Mouse (Mus musculus): ENCODE measurements at regions not wholly inside any gene's neighbourhood (a gene's known extent, or its start where the extent isn't known, plus 50 kb on each side); places are given as distances from the start of the nearest gene placed in this dataset.
A peak's percentile ranks its signal among the peaks of the same experiment; 100 is the strongest.

- Histone ChIP-seq H3K9me3 (ENCODE audit: control insufficient read depth, low read length) (no peaks in the 10 kb centered on the region), H3K36me3 (ENCODE audit: control insufficient read depth, insufficient read depth, low read length) (no peaks in the 10 kb centered on the region), H3K27ac (ENCODE audit: low read depth, low read length) (no peak overlapping the region), H3K4me3 (ENCODE audit: low read depth, low read length) (no peak overlapping the region), H3K27me3 (ENCODE audit: control insufficient read depth, insufficient read depth, low read length) (no peaks in the 10 kb centered on the region), H3K4me2 (ENCODE audit: low read depth) (no peak overlapping the region), H3K4me1 (ENCODE audit: control insufficient read depth, insufficient read depth, low read length) (no peaks in the 10 kb centered on the region), H3K9ac (ENCODE audit: low read length) (no peak overlapping the region)
- ATAC-seq (ENCODE audit: insufficient read depth, low FRiP score, low TSS enrichment) (peak; percentile 8; the same call in 1 of the 2 replicates), DNase-seq (ENCODE audit: low spot score) (no peak)
- WGBS: 19% methylated on average over 1 of the region's 1 CpGs
Measured at GRCm38 (mm10) chr16:66086499-66086898, 271.4 kb downstream of the Vgll3 start.

GRCm38 (mm10) chr16:66092766-66093165 is 277.7 kb downstream of the Vgll3 start:
- Histone ChIP-seq H3K9ac (ENCODE audit: low read length) (no peak overlapping the region), H3K27me3 (ENCODE audit: control insufficient read depth, insufficient read depth, low read length) (no peaks in the 10 kb centered on the region), H3K36me3 (ENCODE audit: control insufficient read depth, insufficient read depth, low read length) (no peaks in the 10 kb centered on the region), H3K27ac (ENCODE audit: low read depth, low read length) (no peak overlapping the region), H3K4me3 (ENCODE audit: low read depth, low read length) (no peak overlapping the region), H3K9me3 (ENCODE audit: control insufficient read depth, low read length) (no peaks in the 10 kb centered on the region), H3K4me1 (ENCODE audit: control insufficient read depth, insufficient read depth, low read length) (no peaks in the 10 kb centered on the region), H3K4me2 (ENCODE audit: low read depth) (no peak overlapping the region)
- ATAC-seq (ENCODE audit: insufficient read depth, low FRiP score, low TSS enrichment) (no peak), DNase-seq (ENCODE audit: low spot score) (no peak)
- 72% methylated on average over 4 of the region's 4 CpGs for WGBS

- H3K4me1 ChIP-seq (ENCODE audit: control insufficient read depth, insufficient read depth, low read length): no peaks in the 10 kb centered on the region
- no peaks in the 10 kb centered on the region for H3K36me3 ChIP-seq (ENCODE audit: control insufficient read depth, insufficient read depth, low read length)
- H3K4me3 ChIP-seq (ENCODE audit: low read depth, low read length): no peak overlapping the region
- H3K27ac ChIP-seq (ENCODE audit: low read depth, low read length): no peak overlapping the region
- H3K27me3 ChIP-seq (ENCODE audit: control insufficient read depth, insufficient read depth, low read length): no peaks in the 10 kb centered on the region
- no peaks in the 10 kb centered on the region for H3K9me3 ChIP-seq (ENCODE audit: control insufficient read depth, low read length)
- no peak overlapping the region for H3K4me2 ChIP-seq (ENCODE audit: low read depth)
- DNase-seq (ENCODE audit: low spot score): no peak
- ATAC-seq (ENCODE audit: insufficient read depth, low FRiP score, low TSS enrichment): no peak
- no peak overlapping the region for H3K9ac ChIP-seq (ENCODE audit: low read length)
- 76% methylated on average over 7 of the region's 7 CpGs for WGBS
Measured at GRCm38 (mm10) chr16:66095682-66096081, 280.6 kb downstream of the Vgll3 start.

- no peaks in the 10 kb centered on the region for H3K36me3 ChIP-seq (ENCODE audit: control insufficient read depth, insufficient read depth, low read length)
- 96% methylated on average over 3 of the region's 3 CpGs for WGBS
- DNase-seq (ENCODE audit: low spot score) (no peak), ATAC-seq (ENCODE audit: insufficient read depth, low FRiP score, low TSS enrichment) (no peak)
- H3K9ac ChIP-seq (ENCODE audit: low read length): no peak overlapping the region
- no peak overlapping the region for H3K27ac ChIP-seq (ENCODE audit: low read depth, low read length)
- H3K4me2 ChIP-seq (ENCODE audit: low read depth): no peak overlapping the region
- no peaks in the 10 kb centered on the region for H3K27me3 ChIP-seq (ENCODE audit: control insufficient read depth, insufficient read depth, low read length)
- H3K9me3 ChIP-seq (ENCODE audit: control insufficient read depth, low read length): no peaks in the 10 kb centered on the region
- H3K4me1 ChIP-seq (ENCODE audit: control insufficient read depth, insufficient read depth, low read length): no peaks in the 10 kb centered on the region
- no peak overlapping the region for H3K4me3 ChIP-seq (ENCODE audit: low read depth, low read length)
Measured at GRCm38 (mm10) chr16:66117930-66118329, 302.9 kb downstream of the Vgll3 start.

- H3K4me2 ChIP-seq (ENCODE audit: low read depth): no peak overlapping the region
- no peaks in the 10 kb centered on the region for H3K4me1 ChIP-seq (ENCODE audit: control insufficient read depth, insufficient read depth, low read length)
- no peak overlapping the region for H3K27ac ChIP-seq (ENCODE audit: low read depth, low read length)
- no peaks in the 10 kb centered on the region for H3K36me3 ChIP-seq (ENCODE audit: control insufficient read depth, insufficient read depth, low read length)
- ATAC-seq (ENCODE audit: insufficient read depth, low FRiP score, low TSS enrichment): no peak
- no peak for DNase-seq (ENCODE audit: low spot score)
- H3K4me3 ChIP-seq (ENCODE audit: low read depth, low read length): no peak overlapping the region
- H3K9me3 ChIP-seq (ENCODE audit: control insufficient read depth, low read length): no peaks in the 10 kb centered on the region
- H3K27me3 ChIP-seq (ENCODE audit: control insufficient read depth, insufficient read depth, low read length): no peaks in the 10 kb centered on the region
- 88% methylated on average over 3 of the region's 3 CpGs for WGBS
- H3K9ac ChIP-seq (ENCODE audit: low read length): no peak overlapping the region
Measured at GRCm38 (mm10) chr16:66137755-66138154, 322.7 kb downstream of the Vgll3 start.

- no peak overlapping the region for H3K4me3 ChIP-seq (ENCODE audit: low read depth, low read length)
- no peak overlapping the region for H3K4me2 ChIP-seq (ENCODE audit: low read depth)
- DNase-seq (ENCODE audit: low spot score) (no peak), ATAC-seq (ENCODE audit: insufficient read depth, low FRiP score, low TSS enrichment) (no peak)
- H3K27me3 ChIP-seq (ENCODE audit: control insufficient read depth, insufficient read depth, low read length): no peaks in the 10 kb centered on the region
- H3K9ac ChIP-seq (ENCODE audit: low read length): no peak overlapping the region
- no peaks in the 10 kb centered on the region for H3K4me1 ChIP-seq (ENCODE audit: control insufficient read depth, insufficient read depth, low read length)
- no peak overlapping the region for H3K27ac ChIP-seq (ENCODE audit: low read depth, low read length)
- H3K36me3 ChIP-seq (ENCODE audit: control insufficient read depth, insufficient read depth, low read length): no peaks in the 10 kb centered on the region
- H3K9me3 ChIP-seq (ENCODE audit: control insufficient read depth, low read length): no peaks in the 10 kb centered on the region
Measured at GRCm38 (mm10) chr16:66144765-66145164, 329.7 kb downstream of the Vgll3 start.

GRCm38 (mm10) chr16:66145280-66145679 is 330.2 kb downstream of the Vgll3 start:
- Histone ChIP-seq H3K27me3 (ENCODE audit: control insufficient read depth, insufficient read depth, low read length) (no peaks in the 10 kb centered on the region), H3K36me3 (ENCODE audit: control insufficient read depth, insufficient read depth, low read length) (no peaks in the 10 kb centered on the region), H3K4me1 (ENCODE audit: control insufficient read depth, insufficient read depth, low read length) (no peaks in the 10 kb centered on the region), H3K4me2 (ENCODE audit: low read depth) (no peak overlapping the region), H3K4me3 (ENCODE audit: low read depth, low read length) (no peak overlapping the region), H3K9ac (ENCODE audit: low read length) (no peak overlapping the region), H3K27ac (ENCODE audit: low read depth, low read length) (no peak overlapping the region), H3K9me3 (ENCODE audit: control insufficient read depth, low read length) (no peaks in the 10 kb centered on the region)
- no peak for ATAC-seq (ENCODE audit: insufficient read depth, low FRiP score, low TSS enrichment)
- DNase-seq (ENCODE audit: low spot score): no peak
- WGBS: 12% methylated on average over 1 of the region's 1 CpGs

GRCm38 (mm10) chr16:66168289-66168688 is 353.2 kb downstream of the Vgll3 start:
- no peak overlapping the region for H3K4me3 ChIP-seq (ENCODE audit: low read depth, low read length)
- H3K27me3 ChIP-seq (ENCODE audit: control insufficient read depth, insufficient read depth, low read length): no peaks in the 10 kb centered on the region
- ATAC-seq (ENCODE audit: insufficient read depth, low FRiP score, low TSS enrichment) (no peak), DNase-seq (ENCODE audit: low spot score) (no peak)
- H3K4me2 ChIP-seq (ENCODE audit: low read depth): no peak overlapping the region
- no peak overlapping the region for H3K27ac ChIP-seq (ENCODE audit: low read depth, low read length)
- H3K4me1 ChIP-seq (ENCODE audit: control insufficient read depth, insufficient read depth, low read length): no peaks in the 10 kb centered on the region
- no peak overlapping the region for H3K9ac ChIP-seq (ENCODE audit: low read length)
- 89% methylated on average over 2 of the region's 2 CpGs for WGBS
- no peaks in the 10 kb centered on the region for H3K9me3 ChIP-seq (ENCODE audit: control insufficient read depth, low read length)
- H3K36me3 ChIP-seq (ENCODE audit: control insufficient read depth, insufficient read depth, low read length): no peaks in the 10 kb centered on the region

- Histone ChIP-seq H3K27me3 (ENCODE audit: control insufficient read depth, insufficient read depth, low read length) (no peaks in the 10 kb centered on the region), H3K27ac (ENCODE audit: low read depth, low read length) (no peak overlapping the region), H3K4me1 (ENCODE audit: control insufficient read depth, insufficient read depth, low read length) (no peaks in the 10 kb centered on the region), H3K9me3 (ENCODE audit: control insufficient read depth, low read length) (no peaks in the 10 kb centered on the region), H3K36me3 (ENCODE audit: control insufficient read depth, insufficient read depth, low read length) (no peaks in the 10 kb centered on the region), H3K9ac (ENCODE audit: low read length) (no peak overlapping the region), H3K4me2 (ENCODE audit: low read depth) (no peak overlapping the region), H3K4me3 (ENCODE audit: low read depth, low read length) (no peak overlapping the region)
- WGBS: 36% methylated on average over 2 of the region's 2 CpGs
- no peak for ATAC-seq (ENCODE audit: insufficient read depth, low FRiP score, low TSS enrichment)
- no peak for DNase-seq (ENCODE audit: low spot score)
Measured at GRCm38 (mm10) chr16:66190801-66191200, 375.7 kb downstream of the Vgll3 start.

Data from neural tube, embryonic 11.5 days (tissue).